Mouse (Mus musculus): ENCODE measurements at regions not wholly inside any gene's neighbourhood (a gene's known extent, or its start where the extent isn't known, plus 50 kb on each side); places are given as distances from the start of the nearest gene placed in this dataset.

DNA sequence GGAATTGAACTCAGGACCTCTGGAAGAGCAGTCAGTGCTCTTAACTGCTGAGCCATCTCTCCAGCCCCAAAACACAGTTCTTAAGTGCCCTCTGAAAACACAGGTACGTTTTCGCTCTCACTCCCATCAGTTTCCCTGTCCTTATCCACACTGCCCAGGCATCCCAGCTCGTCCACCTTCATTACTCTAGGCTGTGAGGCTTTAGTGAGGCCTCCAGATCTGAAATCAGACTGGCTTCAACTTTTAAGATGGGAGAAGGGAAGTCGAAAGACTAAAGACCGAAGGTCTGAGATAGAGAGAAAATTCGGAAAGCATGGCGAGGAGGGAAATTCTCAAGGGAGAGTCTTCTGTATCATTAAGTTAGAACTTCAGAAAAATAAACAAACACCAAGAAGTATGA is 54.8 kb upstream of the Tet2 start:
- Histone ChIP-seq H3K27ac (no peak overlapping the region), H3K36me3 (no peaks in the 10 kb centered on the region), H3K4me3 (no peak overlapping the region), H3K9me3 (no peaks in the 10 kb centered on the region), H3K4me1 (replicated peaks) (peaks cover 7% of the 10 kb centered on the region; the same call in 1 of the 2 replicates), H3K27me3 (ENCODE audit: insufficient read depth, poor library complexity, severe bottlenecking) (no peaks in the 10 kb centered on the region)
- 88% methylated on average over 7 of the region's 7 CpGs for WGBS
- no peak for DNase-seq (ENCODE audit: low spot score)

DNA sequence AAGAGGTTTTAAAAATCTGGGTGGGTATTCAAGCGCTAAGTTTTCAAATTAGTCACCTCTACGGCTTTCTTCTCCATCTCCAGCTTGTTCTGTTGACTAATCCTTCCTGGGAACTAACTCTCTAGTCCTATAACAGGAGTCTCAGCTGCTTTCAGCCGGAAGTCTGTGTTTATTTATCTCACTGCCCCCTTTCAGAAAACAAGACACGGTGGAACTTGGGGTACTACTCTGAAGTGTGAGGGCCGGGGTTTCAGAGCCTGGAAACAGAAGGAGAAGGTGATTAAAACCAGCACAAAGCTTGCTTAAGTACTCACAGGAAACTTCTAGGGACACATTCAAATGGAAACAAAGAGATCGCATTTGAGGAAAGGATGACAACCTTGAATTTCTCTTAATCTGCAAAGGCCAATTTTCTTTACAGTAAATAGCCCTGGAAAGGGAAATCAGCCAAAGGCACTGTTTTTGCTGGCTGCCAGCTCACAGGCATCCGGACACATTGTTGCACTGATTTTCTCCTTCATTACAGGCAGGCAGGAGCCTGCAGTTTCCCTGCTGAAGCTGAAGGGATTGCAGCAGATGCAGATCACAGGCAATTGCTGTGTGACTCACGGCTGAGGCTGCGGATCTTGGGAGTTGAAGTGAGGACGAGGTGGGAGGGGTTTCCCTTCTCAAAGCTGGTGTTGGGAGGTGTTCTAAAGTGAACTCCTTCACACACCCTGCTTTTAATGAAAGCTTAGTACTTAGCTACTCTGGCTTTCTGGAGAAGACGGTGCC is 55.7 kb upstream of the Tet2 start:
- peaks cover 7% of the 10 kb centered on the region; the same call in 1 of the 2 replicates for H3K4me1 ChIP-seq (replicated peaks)
- H3K9me3 ChIP-seq = no peaks in the 10 kb centered on the region
- no peak overlapping the region for H3K4me3 ChIP-seq
- no peaks in the 10 kb centered on the region for H3K36me3 ChIP-seq
- H3K27ac ChIP-seq = peak overlapping the region; percentile 50
- peak; percentile 21 for DNase-seq (ENCODE audit: low spot score)
- 30% methylated on average over 11 of the region's 11 CpGs for WGBS
- H3K27me3 ChIP-seq (ENCODE audit: insufficient read depth, poor library complexity, severe bottlenecking) = no peaks in the 10 kb centered on the region

DNA sequence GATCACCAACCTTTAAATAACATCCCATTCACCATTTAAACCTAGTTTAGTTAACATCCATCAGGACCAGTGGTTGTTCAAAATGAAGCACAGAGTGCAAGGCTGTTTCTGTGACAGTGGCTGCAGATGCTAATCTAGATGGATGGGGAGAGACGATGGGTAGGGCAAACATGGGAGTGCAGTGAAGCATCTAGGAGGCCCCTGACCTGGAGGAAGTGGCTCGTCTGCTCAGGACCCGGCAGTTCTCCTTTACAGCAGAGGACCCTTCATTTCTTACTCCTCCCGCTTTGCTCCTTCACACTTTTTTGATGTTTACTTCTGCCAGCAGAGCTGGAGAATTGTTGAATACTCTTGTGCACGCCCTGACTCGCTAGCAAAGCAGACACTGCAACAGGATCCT is 60.5 kb upstream of the Tet2 start:
- DNase-seq (ENCODE audit: low spot score) = no peak
- no peaks in the 10 kb centered on the region for H3K27me3 ChIP-seq (ENCODE audit: insufficient read depth, poor library complexity, severe bottlenecking)
- no peak overlapping the region for H3K4me3 ChIP-seq
- peaks cover 7% of the 10 kb centered on the region; the same call in 1 of the 2 replicates for H3K4me1 ChIP-seq (replicated peaks)
- WGBS = 93% methylated on average over 6 of the region's 6 CpGs
- no peaks in the 10 kb centered on the region for H3K9me3 ChIP-seq
- H3K36me3 ChIP-seq = no peaks in the 10 kb centered on the region
- no peak overlapping the region for H3K27ac ChIP-seq

DNA sequence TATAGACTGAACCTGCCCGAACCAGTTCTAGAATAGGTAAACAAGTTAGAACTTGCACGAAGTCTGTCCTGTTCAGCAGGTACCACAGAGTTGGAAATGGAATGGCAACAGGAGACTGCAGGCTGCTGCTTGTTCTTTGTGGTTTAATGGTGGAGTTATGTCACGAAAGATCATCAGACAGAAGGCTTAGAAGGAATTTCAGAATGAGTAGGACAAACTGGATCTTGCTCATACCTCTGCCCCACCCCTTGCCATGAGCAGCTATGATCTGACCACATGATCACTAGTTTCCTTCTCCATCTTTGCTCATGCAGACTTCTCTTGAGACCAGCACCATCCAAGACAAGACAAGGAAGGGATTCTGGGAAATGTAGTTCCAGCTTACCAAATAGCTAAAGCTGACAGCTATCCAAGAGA is 63.9 kb upstream of the Tet2 start:
- no peaks in the 10 kb centered on the region for H3K27me3 ChIP-seq (ENCODE audit: insufficient read depth, poor library complexity, severe bottlenecking)
- no peak overlapping the region for H3K4me3 ChIP-seq
- DNase-seq (ENCODE audit: low spot score) = no peak
- 88% methylated on average over 3 of the region's 3 CpGs for WGBS
- no peaks in the 10 kb centered on the region for H3K36me3 ChIP-seq
- 0 out of 2 replicates have a peak, but pooled peaks cover 1% of the 10 kb centered on the region for H3K4me1 ChIP-seq (replicated peaks)
- no peaks in the 10 kb centered on the region for H3K9me3 ChIP-seq
- no peak overlapping the region for H3K27ac ChIP-seq

DNA sequence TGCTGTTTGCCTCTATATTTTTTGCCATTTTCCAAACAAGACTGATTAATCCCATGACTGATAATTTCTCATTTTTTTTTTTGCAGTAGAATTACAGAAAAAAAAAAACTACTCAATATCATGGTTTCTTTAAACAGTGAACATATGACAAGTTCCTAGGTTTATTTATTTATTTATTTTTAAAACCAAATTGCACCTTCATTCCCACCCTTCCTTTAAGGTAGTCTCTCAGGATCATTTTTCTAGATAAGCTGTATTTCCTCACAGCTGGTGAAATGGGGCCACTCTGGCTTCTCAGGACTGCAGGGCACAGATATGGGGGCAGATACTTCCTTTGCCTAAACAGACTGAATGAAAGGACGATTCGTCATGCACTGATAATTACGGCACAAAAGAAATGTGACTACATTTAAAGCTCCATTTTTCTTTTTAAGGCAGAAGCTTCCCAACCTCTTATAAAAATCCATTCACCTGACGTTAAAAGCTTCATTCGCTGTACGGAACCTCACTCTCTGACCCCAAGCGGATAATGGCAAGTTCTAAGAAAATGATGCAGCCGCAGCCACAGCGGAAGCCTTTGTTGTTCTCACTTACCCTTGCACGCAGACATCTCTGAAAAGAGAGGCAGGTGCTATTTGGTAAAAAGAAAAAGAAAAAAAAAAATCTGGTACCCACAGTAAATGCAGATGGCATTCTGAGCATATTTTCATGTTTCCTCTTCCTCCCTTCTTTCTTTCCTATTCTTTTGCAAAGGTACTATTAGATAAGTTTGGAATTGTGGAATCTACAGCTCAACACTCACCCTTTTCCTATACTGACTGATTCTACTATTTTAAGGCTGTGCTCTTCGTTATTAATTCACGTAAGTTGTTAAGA is 69.1 kb upstream of the Tet2 start:
- Histone ChIP-seq H3K4me1 (replicated peaks) (peaks cover 16% of the 10 kb centered on the region; the same call in 1 of the 2 replicates), H3K4me3 (peak overlapping the region; percentile 35), H3K9me3 (no peaks in the 10 kb centered on the region), H3K27me3 (ENCODE audit: insufficient read depth, poor library complexity, severe bottlenecking) (no peaks in the 10 kb centered on the region), H3K27ac (peak overlapping the region; percentile 74), H3K36me3 (no peaks in the 10 kb centered on the region)
- DNase-seq (ENCODE audit: low spot score) = peak; percentile 11
- WGBS = 37% methylated on average over 12 of the region's 12 CpGs

DNA sequence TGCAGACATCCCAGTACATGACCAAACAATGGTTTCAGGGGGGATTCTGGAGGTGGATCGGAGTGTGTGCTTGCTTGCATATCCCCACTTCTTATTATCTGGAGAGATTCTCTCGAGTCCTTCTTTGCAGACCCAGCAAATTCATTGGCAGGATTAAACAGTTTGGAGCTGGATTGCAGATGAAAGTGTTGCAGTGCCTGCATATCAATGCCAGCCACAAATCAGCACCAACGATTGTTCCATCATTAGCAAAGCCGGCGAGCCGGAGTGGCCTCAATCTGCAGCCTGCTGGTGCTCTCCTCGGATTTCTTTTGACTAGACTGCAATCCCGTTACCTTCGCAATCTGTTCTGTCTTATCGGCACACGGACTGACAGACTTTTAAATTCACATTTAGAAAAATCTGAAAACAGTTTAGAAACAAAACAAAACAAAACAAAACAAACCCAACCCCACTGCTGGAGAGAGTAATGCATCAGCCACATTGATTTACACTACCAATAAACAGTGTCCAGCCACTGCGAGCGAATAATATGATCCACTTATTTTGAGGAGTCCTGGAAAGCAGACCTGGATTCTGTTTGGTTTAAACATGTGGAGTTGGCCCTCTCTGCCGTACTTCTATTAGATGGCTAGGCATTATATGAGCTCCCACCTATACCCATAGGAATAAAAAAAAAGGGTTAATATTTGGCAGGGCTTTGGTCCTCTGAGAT is 69.9 kb upstream of the Tet2 start:
- H3K4me1 ChIP-seq (replicated peaks) = peaks cover 16% of the 10 kb centered on the region; the same call in 1 of the 2 replicates
- DNase-seq (ENCODE audit: low spot score) = peak; percentile 10
- H3K4me3 ChIP-seq = peak overlapping the region; percentile 35; the same call in 1 of the 2 replicates
- no peaks in the 10 kb centered on the region for H3K27me3 ChIP-seq (ENCODE audit: insufficient read depth, poor library complexity, severe bottlenecking)
- peak overlapping the region; percentile 74 for H3K27ac ChIP-seq
- no peaks in the 10 kb centered on the region for H3K36me3 ChIP-seq
- WGBS = 45% methylated on average over 14 of the region's 14 CpGs
- H3K9me3 ChIP-seq = no peaks in the 10 kb centered on the region

DNA sequence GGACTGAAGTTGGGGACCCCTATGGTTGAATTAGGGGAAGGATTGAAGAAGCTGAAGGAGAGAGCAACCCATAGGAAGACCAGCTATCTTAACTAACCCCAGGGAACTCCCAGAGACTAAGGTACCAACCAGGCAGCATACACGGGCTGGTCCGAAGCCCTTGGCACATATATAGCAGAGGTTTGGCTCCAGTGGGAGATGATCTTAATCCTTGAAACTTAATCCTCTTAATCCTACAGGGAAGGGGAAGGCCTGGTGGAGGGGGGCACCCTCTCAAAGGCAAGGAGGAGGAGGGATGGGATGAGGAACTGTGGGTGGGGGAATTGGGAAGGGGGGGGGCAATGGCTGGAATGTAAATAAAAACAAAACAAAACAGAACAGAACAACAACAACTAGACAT is 72.1 kb upstream of the Tet2 start:
- Histone ChIP-seq H3K4me1 (replicated peaks) (peaks cover 16% of the 10 kb centered on the region; the same call in 1 of the 2 replicates), H3K27me3 (ENCODE audit: insufficient read depth, poor library complexity, severe bottlenecking) (no peaks in the 10 kb centered on the region), H3K36me3 (no peaks in the 10 kb centered on the region), H3K4me3 (no peak overlapping the region), H3K9me3 (no peaks in the 10 kb centered on the region), H3K27ac (no peak overlapping the region)
- no peak for DNase-seq (ENCODE audit: low spot score)
- 75% methylated on average over 2 of the region's 2 CpGs for WGBS

DNA sequence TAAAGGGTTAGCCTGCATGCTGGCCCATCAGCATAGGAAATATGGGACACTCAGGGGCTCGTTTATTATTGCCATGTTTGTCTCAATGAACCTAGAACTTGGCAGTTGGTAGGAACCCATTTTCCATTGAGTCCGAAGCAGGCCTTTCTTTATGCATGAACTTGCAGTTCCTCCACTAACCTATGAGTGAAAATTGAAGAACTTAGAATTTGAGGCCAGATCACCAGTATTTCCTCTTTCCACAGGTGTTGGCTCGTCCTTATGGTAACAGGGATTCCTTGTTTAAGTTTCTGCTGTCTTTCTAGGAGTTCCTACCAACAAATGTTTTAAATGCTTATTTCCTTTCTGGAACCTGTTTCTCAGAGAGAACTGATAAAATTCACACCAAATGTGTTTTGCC is 73.6 kb upstream of the Tet2 start:
- Histone ChIP-seq H3K27me3 (ENCODE audit: insufficient read depth, poor library complexity, severe bottlenecking) (no peaks in the 10 kb centered on the region), H3K9me3 (no peaks in the 10 kb centered on the region), H3K27ac (no peak overlapping the region), H3K4me1 (replicated peaks) (peaks cover 19% of the 10 kb centered on the region; the same call in 1 of the 2 replicates), H3K36me3 (no peaks in the 10 kb centered on the region), H3K4me3 (no peak overlapping the region)
- WGBS = 92% methylated on average over 3 of the region's 3 CpGs
- DNase-seq (ENCODE audit: low spot score) = no peak

DNA sequence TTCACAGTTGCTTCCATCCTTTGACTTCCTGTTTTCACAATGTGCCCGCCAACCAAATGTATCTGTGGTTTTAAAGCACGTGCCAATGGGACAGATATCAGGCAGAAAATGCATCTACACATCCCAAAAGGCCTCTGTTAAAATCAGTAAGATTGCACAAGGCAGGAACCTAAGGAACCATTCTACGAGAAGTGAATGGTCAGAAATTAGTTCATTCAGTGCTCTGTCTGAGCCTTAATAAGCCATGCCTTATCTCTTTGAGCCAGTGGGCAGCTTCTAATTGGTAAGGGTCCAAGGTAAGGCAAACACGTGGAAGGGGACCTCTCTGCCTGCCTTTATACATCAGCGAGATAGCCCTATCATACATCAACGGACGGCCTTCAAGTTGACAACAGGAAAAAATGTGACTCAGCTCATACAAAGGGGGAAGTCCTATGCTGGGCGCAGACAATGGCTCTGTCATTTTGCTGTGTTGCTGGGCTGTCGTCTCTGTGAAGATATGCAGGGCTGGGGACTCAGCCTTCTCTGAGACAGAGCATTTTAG is 78.3 kb upstream of the Tet2 start:
- Histone ChIP-seq H3K36me3 (no peaks in the 10 kb centered on the region), H3K4me1 (replicated peaks) (peaks cover 5% of the 10 kb centered on the region; the same call in 1 of the 2 replicates), H3K27ac (no peak overlapping the region), H3K27me3 (ENCODE audit: insufficient read depth, poor library complexity, severe bottlenecking) (no peaks in the 10 kb centered on the region), H3K4me3 (no peak overlapping the region), H3K9me3 (no peaks in the 10 kb centered on the region)
- 65% methylated on average over 9 of the region's 9 CpGs for WGBS
- no peak for DNase-seq (ENCODE audit: low spot score)

DNA sequence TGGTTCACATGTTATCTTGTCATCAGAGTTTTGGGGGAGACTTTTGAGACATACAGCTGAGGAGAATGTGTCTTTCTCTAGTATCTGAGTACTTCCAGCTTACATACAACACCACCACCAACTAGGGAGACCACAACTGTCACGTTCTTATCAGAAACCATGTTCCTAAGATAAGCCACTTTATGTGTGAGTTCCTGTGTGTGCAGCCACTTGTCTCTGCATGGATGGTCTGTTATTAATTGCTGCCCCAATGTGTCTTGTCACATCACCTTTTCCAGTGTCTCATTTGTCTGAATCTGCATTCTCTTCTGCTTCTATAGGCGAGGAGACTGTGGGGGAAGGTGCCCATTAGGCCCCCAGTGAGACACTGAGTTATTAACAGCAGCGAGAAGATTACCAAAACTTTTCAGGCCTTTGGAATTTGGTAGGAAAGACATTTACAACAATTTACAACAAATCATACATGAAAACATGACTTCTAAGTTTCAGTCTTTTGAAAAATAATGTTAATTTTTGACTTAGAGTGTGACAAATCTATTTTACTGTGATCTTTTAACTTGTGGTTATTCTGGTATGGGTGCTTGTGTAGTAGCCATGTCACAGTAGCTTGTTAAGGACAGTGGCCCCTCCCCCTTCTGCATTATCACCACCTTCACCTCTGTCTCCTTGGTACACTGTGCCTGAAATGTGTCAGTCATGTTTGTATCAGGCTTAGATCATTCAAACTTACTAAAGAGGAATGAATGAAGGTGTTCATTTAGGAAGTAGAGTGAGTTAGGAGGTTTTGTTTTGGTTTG is 79.3 kb upstream of the Tet2 start:
- peaks cover 5% of the 10 kb centered on the region; the same call in 1 of the 2 replicates for H3K4me1 ChIP-seq (replicated peaks)
- DNase-seq (ENCODE audit: low spot score) = no peak
- H3K27me3 ChIP-seq (ENCODE audit: insufficient read depth, poor library complexity, severe bottlenecking) = no peaks in the 10 kb centered on the region
- no peaks in the 10 kb centered on the region for H3K9me3 ChIP-seq
- 85% methylated on average over 3 of the region's 3 CpGs for WGBS
- no peaks in the 10 kb centered on the region for H3K36me3 ChIP-seq
- H3K27ac ChIP-seq = no peak overlapping the region
- H3K4me3 ChIP-seq = no peak overlapping the region

DNA sequence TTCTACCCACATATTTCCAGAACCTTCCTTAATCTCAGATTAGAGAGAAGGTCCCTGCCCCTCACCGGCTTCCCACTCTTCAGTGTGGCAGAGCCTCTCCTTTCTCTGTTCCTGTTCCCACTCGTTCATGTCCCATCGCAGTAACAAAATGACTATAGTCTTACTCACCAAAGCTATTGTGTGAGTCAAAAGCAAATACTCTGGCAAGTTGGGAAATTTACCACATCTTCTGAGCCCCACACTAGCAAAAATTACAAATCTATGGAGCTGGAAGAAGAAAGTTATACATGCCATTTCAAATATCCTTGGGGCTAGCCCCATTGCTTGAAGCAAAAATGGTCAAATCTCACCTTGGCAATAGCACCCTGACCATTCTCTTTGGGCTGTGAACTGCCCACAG is 80.1 kb upstream of the Tet2 start:
- no peak for DNase-seq (ENCODE audit: low spot score)
- Histone ChIP-seq H3K9me3 (no peaks in the 10 kb centered on the region), H3K4me3 (no peak overlapping the region), H3K36me3 (no peaks in the 10 kb centered on the region), H3K27ac (no peak overlapping the region), H3K27me3 (ENCODE audit: insufficient read depth, poor library complexity, severe bottlenecking) (no peaks in the 10 kb centered on the region), H3K4me1 (replicated peaks) (peaks cover 5% of the 10 kb centered on the region; the same call in 1 of the 2 replicates)
- 88% methylated on average over 3 of the region's 3 CpGs for WGBS

DNA sequence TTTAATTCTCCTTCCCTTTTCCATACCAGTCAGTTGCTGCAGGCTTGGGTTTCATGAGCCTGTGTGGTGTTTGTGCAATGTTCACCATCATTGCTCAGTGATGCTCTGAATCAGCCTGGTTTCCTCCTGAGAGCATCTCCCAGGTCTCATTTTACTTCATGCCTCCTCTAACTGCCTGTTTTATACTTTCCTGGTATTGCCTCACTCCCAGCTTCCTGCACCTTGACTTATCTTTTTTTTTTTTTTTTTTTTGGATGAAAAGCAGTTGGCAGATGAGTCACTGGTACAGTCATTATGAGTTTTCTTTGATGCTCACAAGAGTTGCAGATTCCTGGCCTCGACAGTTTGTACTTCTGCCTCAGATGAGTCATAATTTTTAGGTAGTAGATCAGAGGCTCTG is 81.5 kb upstream of the Tet2 start:
- peaks cover 5% of the 10 kb centered on the region; the same call in 1 of the 2 replicates for H3K4me1 ChIP-seq (replicated peaks)
- H3K27me3 ChIP-seq (ENCODE audit: insufficient read depth, poor library complexity, severe bottlenecking) = no peaks in the 10 kb centered on the region
- DNase-seq (ENCODE audit: low spot score) = no peak
- H3K4me3 ChIP-seq = no peak overlapping the region
- no peaks in the 10 kb centered on the region for H3K36me3 ChIP-seq
- 80% methylated on average over 1 of the region's 1 CpGs for WGBS
- no peaks in the 10 kb centered on the region for H3K9me3 ChIP-seq
- no peak overlapping the region for H3K27ac ChIP-seq

Data from hindbrain, embryonic 10.5 days (tissue).